ENCODE assay signal across 16 mouse cellular contexts in genomic region chr2:125382613-125383272, GRCm38 (mm10).
"Had no signal": no experiment of that assay in that cellular context is flagged by ENCODE, and none has a peak within 500 bp of the region (broad histone marks: within the 10 kb centered on the region; RNA-seq: fewer than 3 reads in every experiment).

No protein-coding gene starts in this region.

- H3K27ac ChIP-seq: kidney, embryonic 15.5 days; left cerebral cortex, adult 2 months; limb, embryonic 10.5 days; liver, embryonic 15.5 days; macrophage; midbrain, embryonic 12.5 days; neural tube, embryonic 15.5 days; stomach, postnatal 0 days had no signal

- H3K4me1 ChIP-seq: kidney, embryonic 15.5 days; limb, embryonic 10.5 days; liver, embryonic 15.5 days; midbrain, embryonic 12.5 days; neural tube, embryonic 15.5 days had no signal

- DNase-seq: kidney, adult 2 months; kidney, postnatal 14 days; lung, embryonic 14.5 days; right cerebral cortex, adult 18-20 months; right cerebral cortex, postnatal 25 days had no signal

- H3K4me2 ChIP-seq: kidney, embryonic 15.5 days; liver, embryonic 11.5 days; liver, embryonic 15.5 days; lung, embryonic 14.5 days; midbrain, embryonic 12.5 days; neural tube, embryonic 15.5 days had no signal

- H3K9me3 ChIP-seq: kidney, embryonic 15.5 days; limb, embryonic 10.5 days; liver, embryonic 15.5 days; megakaryocyte, embryonic 14.5 days; midbrain, embryonic 12.5 days; neural tube, embryonic 15.5 days had no signal

- H3K27me3 ChIP-seq: kidney, embryonic 15.5 days; liver, embryonic 15.5 days; midbrain, embryonic 12.5 days; neural tube, embryonic 15.5 days had no signal

- H3K4me3 ChIP-seq: kidney, embryonic 15.5 days; left cerebral cortex, adult 2 months; limb, embryonic 10.5 days; liver, embryonic 15.5 days; megakaryocyte, embryonic 14.5 days; midbrain, embryonic 12.5 days; neural tube, embryonic 15.5 days had no signal

- H3K9ac ChIP-seq: kidney, embryonic 15.5 days; liver, embryonic 15.5 days; lung, embryonic 14.5 days; midbrain, embryonic 12.5 days; neural tube, embryonic 15.5 days had no signal

- ATAC-seq: intestine, embryonic 16.5 days had no signal

- H3K36me3 ChIP-seq: limb, embryonic 10.5 days; liver, embryonic 15.5 days; neural tube, embryonic 15.5 days had no signal
